Mouse (Mus musculus): ENCODE results near the gene Dpp6.

Dpp6 gene

DNA sequence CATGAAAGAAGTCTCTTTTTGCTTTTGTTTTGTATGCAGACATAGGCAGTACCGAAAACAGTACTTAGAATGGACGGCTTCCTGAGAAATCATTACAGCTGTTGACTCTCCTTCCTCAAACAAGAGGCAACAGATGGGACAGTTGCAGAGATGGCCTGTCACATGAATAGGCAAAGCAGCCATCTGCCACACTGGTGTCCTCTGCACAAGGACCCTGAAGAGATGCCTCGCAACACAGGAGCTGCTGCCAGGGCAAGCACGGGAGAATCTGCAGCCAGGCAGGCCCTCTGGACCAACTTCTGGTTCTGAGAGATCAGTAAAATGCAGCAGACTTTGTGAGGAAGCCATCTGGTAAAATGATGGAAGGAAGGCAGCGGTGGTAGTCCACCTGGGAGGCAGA is 950.9 kb downstream of the Dpp6 start:
- no peak for DNase-seq (ENCODE audit: low read depth)

All from naive thymus-derived CD4-positive, alpha-beta T cell, adult 2 months (primary cell).